Mouse (Mus musculus): ENCODE data around the gene Vmn1r151. TPM values are rescaled to one million over a fixed set of nuclear protein-coding genes. Genes with fewer than 3 reads are reported as not detected.
"Not testable (repeated sequence)": the region's sequence is repeated elsewhere in the genome, so short reads cannot be mapped to it uniquely, and the experiment has no call there.

Vmn1r151 gene
- polyA plus RNA-seq (2012; rRNA removed): not detected in 2 replicates
- polyA plus RNA-seq (2014; fragmentation: Nextera tagmentation; extraction: Ambion mirVana): not detected in 2 replicates

DNA sequence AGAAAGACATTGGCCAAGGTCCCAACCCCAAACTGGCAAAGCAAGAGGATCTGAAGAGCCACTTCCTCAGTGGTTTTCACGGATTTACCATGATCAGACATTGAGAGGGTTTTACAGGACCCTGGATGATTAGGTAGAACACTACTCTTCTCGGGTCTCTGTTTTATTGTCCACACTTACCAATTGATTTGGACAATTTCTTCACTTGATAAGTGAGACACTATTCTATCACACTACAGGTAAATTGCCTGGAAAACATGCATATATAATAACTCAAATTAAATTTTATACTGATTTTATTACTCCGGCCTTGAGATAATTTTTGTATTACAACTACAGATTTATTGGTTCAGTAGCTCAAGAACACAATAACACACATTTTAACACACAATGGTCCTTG lies at the start of gene Vmn1r151:
TSS of gene Vmn1r151 (minus strand) at position 101 of the 400 bp plus-strand sequence.
- DNase-seq (ENCODE audit: low spot score); H3K9me3 ChIP-seq (ENCODE audit: control insufficient read depth, low read length); H3K4me2 ChIP-seq (replicated peaks; ENCODE audit: low read depth, low read length, severe bottlenecking); H3K27ac ChIP-seq (replicated peaks; ENCODE audit: low read depth, low read length); H3K4me1 ChIP-seq (ENCODE audit: control insufficient read depth, insufficient read depth, low read length); H3K36me3 ChIP-seq (ENCODE audit: control insufficient read depth, insufficient read depth, low read length); ATAC-seq (ENCODE audit: low FRiP score, low read depth); H3K27me3 ChIP-seq (ENCODE audit: control insufficient read depth, insufficient read depth, low read length); H3K4me3 ChIP-seq (replicated peaks; ENCODE audit: low read length); H3K9ac ChIP-seq (ENCODE audit: low read depth, low read length, severe bottlenecking): not testable (repeated sequence)
- 39% methylated on average over 1 of the region's 3 CpGs for WGBS

DNA sequence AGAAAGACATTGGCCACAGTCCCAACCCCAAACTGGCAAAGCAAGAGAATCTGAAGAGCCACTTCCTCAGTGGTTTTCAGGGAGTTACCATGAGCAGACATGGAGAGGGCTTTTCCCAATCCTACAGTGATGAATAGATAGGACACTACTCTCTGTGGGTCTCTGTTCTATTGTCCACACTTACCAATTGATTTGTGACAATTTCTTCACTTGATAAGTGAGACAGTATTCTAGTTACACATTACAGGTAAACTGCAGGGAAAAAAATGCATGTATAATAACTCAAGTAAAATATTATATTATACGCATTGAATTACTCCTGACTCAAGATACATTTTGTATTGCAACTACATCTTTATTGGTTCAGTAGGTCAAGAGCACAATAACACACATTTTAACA lies 35.3 kb upstream of the Vmn1r151 start, which contains the start of gene Gm8677:
TSS of gene Gm8677 (minus strand) at position 101 of the 400 bp plus-strand sequence.
- DNase-seq (ENCODE audit: low spot score); H3K27ac ChIP-seq (replicated peaks; ENCODE audit: low read depth, low read length); ATAC-seq (ENCODE audit: low FRiP score, low read depth); H3K4me3 ChIP-seq (replicated peaks; ENCODE audit: low read length); H3K9ac ChIP-seq (ENCODE audit: low read depth, low read length, severe bottlenecking); H3K4me2 ChIP-seq (replicated peaks; ENCODE audit: low read depth, low read length, severe bottlenecking); H3K36me3 ChIP-seq (ENCODE audit: control insufficient read depth, insufficient read depth, low read length); H3K4me1 ChIP-seq (ENCODE audit: control insufficient read depth, insufficient read depth, low read length); H3K9me3 ChIP-seq (ENCODE audit: control insufficient read depth, low read length); H3K27me3 ChIP-seq (ENCODE audit: control insufficient read depth, insufficient read depth, low read length): not testable (repeated sequence)
- no CpG with 5 or more reads among the region's 1 CpGs for WGBS

DNA sequence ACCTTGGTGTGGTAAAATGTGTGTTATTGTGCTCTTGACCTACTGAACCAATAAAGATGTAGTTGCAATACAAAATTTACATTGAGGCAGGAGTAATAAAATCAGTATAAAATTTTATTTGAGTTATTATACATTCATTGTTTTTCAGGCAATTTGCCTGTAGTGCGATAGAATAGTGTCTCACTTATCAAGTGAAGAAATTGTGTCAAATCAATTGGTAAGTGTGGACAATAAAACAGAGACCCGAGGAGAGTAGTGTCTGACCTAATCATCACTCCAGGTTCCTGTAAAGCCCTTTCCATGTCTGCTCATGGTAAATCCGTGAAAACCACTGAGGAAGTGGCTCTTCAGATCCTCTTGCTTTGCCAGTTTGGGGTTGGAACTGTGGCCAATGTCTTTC lies 23.2 kb upstream of the Vmn1r151 start, which contains the start of gene Vmn1r152:
TSS of gene Vmn1r152 (plus strand) at position 301 of the 400 bp plus-strand sequence.
- not testable (repeated sequence) for ATAC-seq (ENCODE audit: low FRiP score, low read depth); H3K27me3 ChIP-seq (ENCODE audit: control insufficient read depth, insufficient read depth, low read length); H3K9me3 ChIP-seq (ENCODE audit: control insufficient read depth, low read length); H3K36me3 ChIP-seq (ENCODE audit: control insufficient read depth, insufficient read depth, low read length); H3K4me1 ChIP-seq (ENCODE audit: control insufficient read depth, insufficient read depth, low read length); H3K27ac ChIP-seq (replicated peaks; ENCODE audit: low read depth, low read length); H3K4me2 ChIP-seq (replicated peaks; ENCODE audit: low read depth, low read length, severe bottlenecking); H3K4me3 ChIP-seq (replicated peaks; ENCODE audit: low read length); H3K9ac ChIP-seq (ENCODE audit: low read depth, low read length, severe bottlenecking); DNase-seq (ENCODE audit: low spot score)
- no CpG with 5 or more reads among the region's 3 CpGs for WGBS

DNA sequence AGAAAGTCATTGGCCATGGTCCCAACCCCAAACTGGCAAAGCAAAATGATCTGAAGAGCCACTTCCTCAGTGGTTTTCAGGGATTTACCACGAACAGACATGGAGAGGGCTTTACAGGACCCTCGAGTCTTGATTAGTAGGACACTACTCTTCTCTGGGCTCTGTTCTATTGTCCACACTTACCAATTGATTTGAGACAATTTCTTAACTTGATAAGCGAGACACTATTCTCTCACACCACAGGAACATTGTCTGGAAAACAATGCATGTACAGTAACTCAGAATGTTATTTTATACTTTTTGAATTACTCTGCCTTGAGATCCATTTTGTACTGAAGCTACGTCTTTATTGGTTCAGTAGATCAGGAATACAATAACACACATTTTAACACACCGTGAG lies 35.5 kb downstream of the Vmn1r151 start, which contains the start of gene Gm10665:
TSS of gene Gm10665 (minus strand) at position 101 of the 400 bp plus-strand sequence.
- H3K4me2 ChIP-seq (replicated peaks; ENCODE audit: low read depth, low read length, severe bottlenecking); H3K9ac ChIP-seq (ENCODE audit: low read depth, low read length, severe bottlenecking); H3K4me1 ChIP-seq (ENCODE audit: control insufficient read depth, insufficient read depth, low read length); ATAC-seq (ENCODE audit: low FRiP score, low read depth); H3K36me3 ChIP-seq (ENCODE audit: control insufficient read depth, insufficient read depth, low read length); H3K9me3 ChIP-seq (ENCODE audit: control insufficient read depth, low read length); DNase-seq (ENCODE audit: low spot score); H3K27ac ChIP-seq (replicated peaks; ENCODE audit: low read depth, low read length); H3K4me3 ChIP-seq (replicated peaks; ENCODE audit: low read length); H3K27me3 ChIP-seq (ENCODE audit: control insufficient read depth, insufficient read depth, low read length): not testable (repeated sequence)
- no CpG with 5 or more reads among the region's 5 CpGs for WGBS

Other genes starting within 250 kb of the Vmn1r151 start
- not detected in 2 replicates for gene Gm4187, start 170.0 kb downstream of the Vmn1r151 start, polyA plus RNA-seq (2012; rRNA removed)
- not detected in 2 replicates for gene Gm4187, start 170.0 kb downstream of the Vmn1r151 start, polyA plus RNA-seq (2014; fragmentation: Nextera tagmentation; extraction: Ambion mirVana)
- not detected in 2 replicates for gene Gm8660, start 128.6 kb downstream of the Vmn1r151 start, polyA plus RNA-seq (2012; rRNA removed)
- gene Gm8660, start 128.6 kb downstream of the Vmn1r151 start, polyA plus RNA-seq (2014; fragmentation: Nextera tagmentation; extraction: Ambion mirVana): not detected in 2 replicates
- not detected in 2 replicates for gene Vmn1r148, start 86.1 kb downstream of the Vmn1r151 start, polyA plus RNA-seq (2012; rRNA removed)
- not detected in 2 replicates for gene Vmn1r148, start 86.1 kb downstream of the Vmn1r151 start, polyA plus RNA-seq (2014; fragmentation: Nextera tagmentation; extraction: Ambion mirVana)
- not detected in 2 replicates for gene Vmn1r149, start 61.4 kb downstream of the Vmn1r151 start, polyA plus RNA-seq (2012; rRNA removed)
- not detected in 2 replicates for gene Vmn1r149, start 61.4 kb downstream of the Vmn1r151 start, polyA plus RNA-seq (2014; fragmentation: Nextera tagmentation; extraction: Ambion mirVana)
- not detected in 2 replicates for gene Gm10665, start 35.6 kb downstream of the Vmn1r151 start, polyA plus RNA-seq (2012; rRNA removed)
- not detected in 2 replicates for gene Gm10665, start 35.6 kb downstream of the Vmn1r151 start, polyA plus RNA-seq (2014; fragmentation: Nextera tagmentation; extraction: Ambion mirVana)
- gene Vmn1r152, start 23.3 kb upstream of the Vmn1r151 start, polyA plus RNA-seq (2012; rRNA removed): not detected in 2 replicates
- not detected in 2 replicates for gene Vmn1r152, start 23.3 kb upstream of the Vmn1r151 start, polyA plus RNA-seq (2014; fragmentation: Nextera tagmentation; extraction: Ambion mirVana)
- gene Gm8677, start 35.2 kb upstream of the Vmn1r151 start, polyA plus RNA-seq (2012; rRNA removed): not detected in 2 replicates
- not detected in 2 replicates for gene Gm8677, start 35.2 kb upstream of the Vmn1r151 start, polyA plus RNA-seq (2014; fragmentation: Nextera tagmentation; extraction: Ambion mirVana)
- not detected in 2 replicates for gene Gm4201, start 65.7 kb upstream of the Vmn1r151 start, polyA plus RNA-seq (2012; rRNA removed)
- gene Gm4201, start 65.7 kb upstream of the Vmn1r151 start, polyA plus RNA-seq (2014; fragmentation: Nextera tagmentation; extraction: Ambion mirVana): not detected in 2 replicates
- gene Gm4565, start 88.4 kb upstream of the Vmn1r151 start, polyA plus RNA-seq (2012; rRNA removed): not detected in 2 replicates
- not detected in 2 replicates for gene Gm4565, start 88.4 kb upstream of the Vmn1r151 start, polyA plus RNA-seq (2014; fragmentation: Nextera tagmentation; extraction: Ambion mirVana)
- gene Vmn1r155, start 158.3 kb upstream of the Vmn1r151 start, polyA plus RNA-seq (2012; rRNA removed): not detected in 2 replicates
- not detected in 2 replicates for gene Vmn1r155, start 158.3 kb upstream of the Vmn1r151 start, polyA plus RNA-seq (2014; fragmentation: Nextera tagmentation; extraction: Ambion mirVana)
- gene Gm8693, start 192.6 kb upstream of the Vmn1r151 start, polyA plus RNA-seq (2012; rRNA removed): not detected in 2 replicates
- not detected in 2 replicates for gene Gm8693, start 192.6 kb upstream of the Vmn1r151 start, polyA plus RNA-seq (2014; fragmentation: Nextera tagmentation; extraction: Ambion mirVana)
- not detected in 2 replicates for gene Gm4567, start 220.0 kb upstream of the Vmn1r151 start, polyA plus RNA-seq (2012; rRNA removed)
- gene Gm4567, start 220.0 kb upstream of the Vmn1r151 start, polyA plus RNA-seq (2014; fragmentation: Nextera tagmentation; extraction: Ambion mirVana): not detected in 2 replicates